Mouse (Mus musculus): ENCODE results near the gene Tbata. TPM values are rescaled to one million over a fixed set of nuclear protein-coding genes. Genes with fewer than 3 reads are reported as not detected.

The Tbata gene
- total RNA-seq, 1 experiment from 2014 or later, result not detected

DNA sequence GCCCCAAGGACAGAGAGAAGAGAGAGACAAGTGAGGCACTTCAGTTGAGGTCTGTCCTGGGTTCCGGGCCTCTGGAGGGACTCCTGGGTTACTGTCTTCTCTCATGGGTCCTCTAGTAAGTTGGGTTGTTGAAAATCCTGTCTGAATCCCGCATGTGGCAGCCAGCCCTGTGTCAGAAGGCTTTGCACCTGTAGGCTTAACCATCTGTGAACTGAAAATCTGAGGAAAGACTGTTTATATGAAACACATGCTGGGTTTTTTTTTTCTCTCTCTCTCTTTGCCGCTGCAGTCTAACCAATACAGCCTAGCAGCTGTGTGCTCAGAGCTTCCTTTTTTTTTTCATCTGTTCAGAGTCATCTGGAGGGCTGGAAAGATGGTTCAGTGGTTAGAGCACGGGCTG, 62.6 kb downstream of the Tbata start:
- no peak for ATAC-seq (replicated peaks in 1 of 2; ENCODE audit: insufficient read depth in 1 of 2, low FRiP score in 2 of 2, low TSS enrichment in 1 of 2, low read depth in 1 of 2, poor library complexity in 2 of 2, severe bottlenecking in 2 of 2)

DNA sequence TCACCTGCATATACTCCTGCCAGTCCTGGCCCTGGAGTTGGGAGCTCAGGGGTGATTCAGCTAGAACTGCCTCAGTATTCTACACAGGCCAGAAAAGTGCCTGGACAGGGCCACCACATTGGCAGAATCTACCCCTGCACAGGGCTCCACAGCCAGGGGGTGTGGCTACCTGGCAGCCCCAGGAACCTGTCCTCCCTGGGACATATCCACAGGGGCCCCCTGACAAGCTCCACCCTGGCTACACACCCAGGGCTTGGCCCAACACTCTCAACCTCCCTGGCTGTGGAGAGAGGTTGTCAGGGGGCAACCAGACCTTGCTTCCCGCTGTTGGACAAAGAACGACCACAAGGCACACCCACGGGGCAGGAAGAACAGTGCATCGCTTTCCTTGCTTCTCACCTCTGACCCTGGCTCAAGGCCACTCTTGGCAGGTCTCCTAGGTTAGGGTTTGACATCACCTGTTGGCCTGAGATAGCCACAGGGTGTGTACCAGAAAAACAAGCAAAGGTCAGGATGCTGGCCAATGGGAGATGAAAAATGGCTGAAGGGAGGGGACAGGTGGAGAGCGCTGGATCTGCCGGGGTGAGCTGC, 64.0 kb downstream of the Tbata start:
- ATAC-seq (replicated peaks in 1 of 2; ENCODE audit: insufficient read depth in 1 of 2, low FRiP score in 2 of 2, low TSS enrichment in 1 of 2, low read depth in 1 of 2, poor library complexity in 2 of 2, severe bottlenecking in 2 of 2), result no peak

DNA sequence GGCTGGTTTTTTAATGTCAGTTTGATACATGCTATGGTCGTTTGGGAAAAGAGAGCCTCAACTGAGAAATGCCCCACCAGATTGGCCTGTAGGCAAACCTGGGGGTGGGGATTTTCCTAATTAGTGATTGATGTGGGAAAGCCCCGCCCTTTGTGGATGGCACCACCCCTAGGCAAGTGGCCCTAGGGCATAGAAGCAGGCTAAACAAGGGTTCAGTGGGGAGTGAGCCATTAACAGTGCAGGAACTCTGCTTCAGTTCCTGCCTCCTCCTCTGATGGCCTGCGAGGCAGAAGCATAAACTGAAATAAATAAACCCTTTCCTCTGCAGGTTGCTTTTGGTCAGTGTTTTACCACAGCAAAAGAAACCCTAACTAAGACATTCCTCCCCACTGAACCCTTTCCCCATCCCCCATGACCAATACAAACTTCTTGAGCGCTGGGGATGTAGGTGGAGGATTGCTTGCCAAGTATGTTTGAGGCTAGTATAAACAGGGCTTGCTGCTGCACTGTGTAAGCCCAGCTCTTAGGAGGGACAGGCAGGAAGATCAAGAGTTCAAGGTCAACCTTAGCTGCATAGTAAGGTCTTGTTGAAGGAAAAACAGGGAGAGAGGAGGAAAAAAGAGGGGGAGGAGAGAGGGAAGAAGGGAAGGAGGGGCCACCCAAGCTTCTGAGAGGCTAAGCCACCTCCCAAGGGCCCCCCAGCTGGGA, 65.1 kb downstream of the Tbata start:
- ATAC-seq (replicated peaks in 1 of 2; ENCODE audit: insufficient read depth in 1 of 2, low FRiP score in 2 of 2, low TSS enrichment in 1 of 2, low read depth in 1 of 2, poor library complexity in 2 of 2, severe bottlenecking in 2 of 2), result no peak

DNA sequence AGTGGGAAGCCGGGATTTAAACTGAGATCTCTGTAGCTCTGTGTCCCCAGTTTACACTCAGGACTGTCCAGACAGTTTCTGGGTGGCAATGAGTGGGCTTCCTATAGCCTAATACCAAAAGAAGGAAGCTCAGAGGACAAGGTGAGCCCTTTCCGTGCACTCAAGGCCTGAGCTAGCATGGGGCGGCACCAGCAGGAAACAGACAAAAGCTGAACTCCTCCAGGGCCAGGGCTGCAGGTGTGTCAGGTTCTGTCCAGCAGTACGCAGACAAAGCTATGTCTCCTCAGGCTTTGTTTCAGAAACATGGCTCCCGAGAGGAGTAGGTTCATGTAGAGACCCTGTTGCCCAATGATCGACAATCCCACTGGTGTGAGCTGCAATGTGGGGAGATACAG, 65.6 kb downstream of the Tbata start:
- ATAC-seq (replicated peaks in 1 of 2; ENCODE audit: insufficient read depth in 1 of 2, low FRiP score in 2 of 2, low TSS enrichment in 1 of 2, low read depth in 1 of 2, poor library complexity in 2 of 2, severe bottlenecking in 2 of 2), result no peak

Other genes with a start within 250 kb of the Tbata start
- 8.8 and 14.5 TPM in 2 replicates for gene Pcbd1, start 82.6 kb upstream of the Tbata start, total RNA-seq (2017)
- gene Sgpl1, start 24.3 kb upstream of the Tbata start, total RNA-seq (2017), result 28.6 and 57.9 TPM in 2 replicates
- 0.10 and 0.19 TPM in 2 replicates for gene Adamts14, start 101.5 kb downstream of the Tbata start, total RNA-seq (2017)
- gene Prf1, start 125.9 kb downstream of the Tbata start, total RNA-seq (2017), result 0.31 and 1.0 TPM in 2 replicates
- gene Pald1, start 211.6 kb downstream of the Tbata start, total RNA-seq (2017), result 0.75 and 0.84 TPM in 2 replicates
- not detected in 2 replicates for gene Nodal, start 246.0 kb downstream of the Tbata start, total RNA-seq (2017)